Mouse (Mus musculus) kidney, adult 2 months (tissue): Measurements from ENCODE around the gene Mettl26.

Experiments used
- CTCF ChIP-seq: fragments of 200-500 bp; conservative IDR thresholded peaks from 2 replicates; pipeline ENCODE4 v1.5.1; 2011; ENCODE audit warnings: low read depth, mild to moderate bottlenecking, control low read depth, low read length, moderate library complexity, mixed read lengths; ENCODE audit not compliant: insufficient read depth, insufficient read length
- POLR2A ChIP-seq: fragments of 200-500 bp; IDR thresholded peaks from one replicate; pipeline ENCODE4 v1.6.1; 2011; ENCODE audit warnings: low read depth, low read length, control low read depth

GRCm38 (mm10) chr17:25833961-25834594 lies 40.8 kb upstream of the Mettl26 start:
- TF ChIP-seq CTCF (no peak), POLR2A (no peak)
